Mouse (Mus musculus) ES-Bruce4 (cell line): ENCODE measurements around the gene Dtd2.

Experiments used
- CTCF ChIP-seq: IDR thresholded peaks from one replicate; pipeline ENCODE4 v1.8.1; 2011; ENCODE audit warnings: low read depth, low read length
- EP300 ChIP-seq: IDR thresholded peaks from 2 replicates; pipeline ENCODE4 v1.6.1; 2011; ENCODE audit warnings: low read depth, low read length; ENCODE audit not compliant: insufficient read depth
- POLR2A ChIP-seq: IDR thresholded peaks from one replicate; pipeline ENCODE4 v1.8.1; 2011; ENCODE audit warnings: low read length; ENCODE audit not compliant: insufficient read depth

DNA sequence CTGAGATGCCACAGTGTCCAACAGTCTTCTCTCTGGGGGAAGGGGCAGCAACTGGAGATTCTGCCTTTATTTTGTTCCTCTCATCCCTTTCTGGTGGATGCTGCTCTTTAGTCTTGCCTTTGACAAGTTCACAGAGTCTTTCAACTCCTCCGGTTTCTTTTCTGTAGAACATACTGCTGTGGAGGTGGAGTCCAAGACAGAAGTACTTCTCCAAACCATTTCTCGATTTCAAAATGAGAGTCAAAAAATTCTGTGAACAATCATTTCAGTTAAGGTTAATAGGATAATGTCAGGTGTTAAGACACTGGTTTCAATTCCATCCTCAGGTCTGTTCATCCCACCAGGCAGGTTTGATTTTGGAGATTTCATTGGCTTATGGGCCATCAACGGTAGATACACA is 21.7 kb upstream of the Dtd2 start, which contains the start of gene Gpr33:
- no peak for TF ChIP-seq CTCF
- no peak for TF ChIP-seq EP300
- TF ChIP-seq POLR2A = no peak
